Mouse (Mus musculus) right cerebral cortex, postnatal 4 days (tissue): Measurements from ENCODE around the gene Oxct2b.
"Not testable (repeated sequence)": the region's sequence is repeated elsewhere in the genome, so short reads cannot be mapped to it uniquely, and the experiment has no call there.

Experiments
- DNase-seq: peaks from one replicate; pipeline ENCODE4 v3.0.0-alpha.2; 2022

Oxct2b gene

DNA sequence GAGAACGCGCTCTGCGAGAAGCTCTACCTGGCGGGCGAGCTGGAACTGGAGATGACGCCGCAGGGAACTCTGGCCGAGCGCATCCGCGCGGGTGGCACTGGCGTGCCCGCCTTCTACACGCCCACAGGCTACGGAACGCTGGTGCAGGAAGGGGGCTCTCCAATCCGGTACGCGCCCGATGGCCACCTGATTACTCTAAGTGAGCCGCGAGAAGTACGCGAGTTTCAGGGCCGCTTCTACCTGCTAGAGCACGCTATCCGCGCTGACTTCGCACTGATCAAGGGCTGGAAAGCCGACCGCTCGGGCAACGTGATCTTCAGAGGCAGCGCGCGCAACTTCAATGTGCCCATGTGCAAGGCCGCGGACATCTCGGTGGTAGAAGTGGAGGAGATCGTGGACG is 574 bp downstream of the Oxct2b start:
- DNase-seq = peak; percentile 46

DNA sequence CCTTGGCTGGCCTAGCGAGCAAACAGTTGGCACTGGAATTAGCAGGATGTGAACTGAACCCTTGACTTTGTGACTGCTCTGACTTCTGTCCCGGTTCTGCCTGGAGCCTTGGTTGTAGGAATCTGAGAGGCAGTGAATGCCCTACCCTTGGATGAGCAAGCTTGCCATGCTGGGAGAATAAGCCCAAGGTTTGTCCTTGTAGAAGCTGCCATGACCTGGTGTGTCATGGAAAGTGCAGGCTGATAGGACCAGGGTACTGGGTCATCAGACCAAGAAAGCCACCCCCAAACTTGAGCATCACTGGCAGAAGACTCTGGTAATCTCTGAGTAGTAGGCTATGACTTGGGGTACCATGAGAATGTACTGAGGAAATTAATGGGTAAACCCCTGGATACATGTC is 5.2 kb downstream of the Oxct2b start:
- no peak for DNase-seq

DNA sequence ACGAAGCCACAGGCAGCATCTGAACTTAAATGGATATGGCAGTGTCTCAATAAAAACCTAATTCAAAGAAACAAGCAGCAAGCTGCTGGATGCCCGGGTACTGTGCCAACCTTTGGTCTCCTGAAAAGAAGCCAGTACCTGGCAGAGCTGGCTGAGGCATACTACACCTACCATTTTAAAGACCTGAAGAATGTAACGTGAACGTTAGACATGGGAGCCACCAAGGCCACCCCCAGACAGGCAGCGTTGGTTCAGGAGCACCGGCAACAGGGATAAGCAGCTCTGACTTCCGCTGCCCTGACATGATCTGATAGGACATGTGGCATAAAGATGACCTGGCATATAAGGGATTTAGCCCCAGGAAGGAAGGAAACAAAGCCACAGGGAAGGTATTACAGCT is 10.6 kb downstream of the Oxct2b start:
- no peak for DNase-seq

DNA sequence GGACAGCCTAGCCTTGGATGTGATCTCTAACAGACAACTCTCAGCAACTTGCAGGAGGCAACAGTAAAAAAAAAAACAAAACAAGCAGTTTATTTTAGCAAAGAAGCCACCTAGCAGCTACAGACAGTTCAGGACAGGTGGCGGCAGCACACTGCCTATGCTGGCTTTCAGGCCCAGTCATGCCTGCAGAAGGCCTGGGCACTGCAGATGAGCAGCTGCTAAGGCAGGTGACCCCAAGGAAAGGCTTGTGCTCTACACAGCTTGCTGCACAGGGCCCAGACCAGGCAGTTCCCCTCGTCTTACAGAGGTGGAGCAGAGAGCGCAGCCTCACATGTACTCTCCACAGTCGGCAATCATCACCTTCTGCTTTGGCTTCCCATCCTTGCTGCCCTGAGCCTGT is 11.0 kb downstream of the Oxct2b start:
- DNase-seq = no peak

DNA sequence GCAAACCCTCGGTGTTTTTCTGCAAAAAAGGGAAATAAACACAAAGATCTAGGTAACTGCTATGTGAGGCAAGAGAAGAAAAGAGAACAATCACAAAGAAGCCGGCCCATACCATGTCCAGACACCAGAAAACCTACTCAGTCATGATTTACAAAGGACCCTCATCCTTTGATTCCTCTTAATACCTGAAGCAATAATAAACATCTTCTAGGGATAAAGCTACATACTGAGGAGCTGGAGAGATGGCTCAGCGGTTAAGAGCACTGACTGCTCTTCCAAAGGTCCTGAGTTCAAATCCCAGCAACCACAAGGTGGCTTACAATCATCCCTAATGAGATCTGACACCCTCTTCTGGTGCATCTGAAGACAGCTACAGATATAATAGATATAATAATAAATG is 21.5 kb downstream of the Oxct2b start:
- DNase-seq = no peak

DNA sequence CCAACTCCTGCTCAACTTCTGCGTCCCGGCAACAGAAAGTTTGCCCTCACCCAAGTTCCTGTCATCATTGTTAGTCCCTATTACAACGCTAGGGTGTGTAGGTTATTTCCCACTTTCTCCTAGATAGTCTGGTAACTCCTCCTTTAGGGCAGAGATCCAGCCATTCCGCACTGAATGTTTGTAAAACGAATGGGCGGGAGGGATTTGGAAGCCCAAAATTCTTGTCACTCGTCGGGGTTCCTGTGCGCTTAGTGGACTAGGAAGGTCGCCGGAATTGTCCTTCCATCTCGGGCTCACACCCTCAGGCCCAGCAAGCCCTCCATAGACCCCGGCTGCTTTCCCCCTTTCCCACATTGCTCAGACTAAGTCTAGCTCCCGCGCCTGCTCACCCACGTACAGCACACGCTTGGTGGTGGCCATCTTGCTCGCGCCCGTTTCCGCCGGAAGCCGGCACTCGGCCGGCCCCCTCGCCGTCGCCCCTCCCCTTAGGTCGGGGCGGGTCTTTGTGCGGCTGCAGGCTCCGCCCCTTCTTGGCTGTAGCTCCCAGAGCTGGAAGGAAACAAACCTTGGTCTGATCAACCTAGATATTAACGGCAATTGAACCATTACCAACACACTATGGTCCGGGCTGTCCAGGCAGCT is 23.6 kb downstream of the Oxct2b start, which contains the start of gene Ppie:
Gene Ppie, minus strand, starts transcription at position 439 of the 642 bp plus-strand sequence.
- DNase-seq = peak; percentile 78

DNA sequence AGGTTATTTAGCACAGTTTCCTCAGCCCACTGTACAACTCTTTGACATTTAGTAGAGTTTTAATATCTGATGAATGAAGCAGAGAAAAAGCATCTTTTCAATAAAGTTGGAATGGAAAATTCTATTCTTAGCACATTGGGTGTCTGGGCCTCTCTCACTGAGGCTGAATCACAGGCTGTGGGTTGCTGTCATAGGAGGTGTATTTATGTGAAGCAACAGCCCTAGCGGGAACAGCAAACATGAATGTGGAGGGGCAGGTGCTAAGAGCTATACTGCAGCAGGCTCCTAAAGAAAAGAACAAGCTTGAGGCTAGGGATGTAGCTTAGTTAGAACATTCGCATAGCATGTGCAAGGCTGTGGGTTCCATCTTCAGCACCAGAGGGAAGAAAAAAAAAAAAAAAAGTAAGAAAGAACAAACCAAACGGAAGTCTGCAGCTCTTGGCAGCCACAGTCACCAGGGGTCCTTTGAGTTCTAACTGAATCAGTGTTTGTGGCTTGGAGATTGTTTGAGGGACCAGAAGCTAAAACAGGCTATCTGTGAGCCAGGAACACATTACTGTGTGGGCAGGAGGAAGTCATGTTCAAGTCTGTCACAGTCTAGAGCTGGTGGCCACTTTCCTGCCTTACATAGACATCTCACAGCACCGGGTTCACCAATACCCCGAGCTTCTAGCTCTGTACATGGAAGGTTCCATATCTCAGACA is 31.5 kb downstream of the Oxct2b start:
- DNase-seq = no peak

DNA sequence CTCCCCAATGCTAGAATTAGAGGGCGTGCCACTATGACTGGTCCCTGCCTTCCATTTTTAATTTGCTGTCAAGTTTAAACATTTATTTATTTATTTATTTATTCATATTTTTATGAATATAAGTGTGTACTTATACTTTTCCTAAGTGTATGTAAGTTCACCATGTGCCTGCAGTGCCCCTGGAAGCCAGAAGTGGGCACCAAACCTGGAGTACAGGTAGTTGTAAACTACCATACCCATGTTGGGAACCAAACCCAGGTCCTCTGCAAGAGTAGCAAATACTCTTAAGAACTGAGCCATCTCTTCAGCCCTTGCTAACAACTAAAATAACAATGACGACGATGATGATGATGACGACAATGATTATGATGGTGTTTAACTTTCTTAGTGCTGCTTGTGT is 35.9 kb downstream of the Oxct2b start:
- DNase-seq = no peak

DNA sequence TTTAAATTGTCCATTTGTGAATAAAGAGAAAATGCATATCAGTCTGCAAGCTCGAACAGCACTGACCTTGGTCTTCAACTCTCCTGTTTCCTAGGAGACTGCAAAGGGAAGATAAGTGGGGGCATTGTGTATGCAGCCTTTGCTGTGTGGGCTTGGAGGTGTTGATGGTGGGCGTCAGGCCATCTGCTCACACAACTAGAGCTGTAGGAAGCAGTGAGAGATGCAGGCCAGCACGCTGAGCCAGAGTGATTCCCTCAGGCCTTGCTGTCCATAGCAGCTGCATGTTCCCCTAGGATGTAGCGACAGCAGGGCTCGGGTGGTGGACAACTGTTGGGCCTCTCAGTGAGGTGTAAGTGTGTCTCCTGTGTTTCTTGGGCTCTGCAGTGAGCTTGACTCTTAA is 36.9 kb downstream of the Oxct2b start:
- peak; percentile 33 for DNase-seq

DNA sequence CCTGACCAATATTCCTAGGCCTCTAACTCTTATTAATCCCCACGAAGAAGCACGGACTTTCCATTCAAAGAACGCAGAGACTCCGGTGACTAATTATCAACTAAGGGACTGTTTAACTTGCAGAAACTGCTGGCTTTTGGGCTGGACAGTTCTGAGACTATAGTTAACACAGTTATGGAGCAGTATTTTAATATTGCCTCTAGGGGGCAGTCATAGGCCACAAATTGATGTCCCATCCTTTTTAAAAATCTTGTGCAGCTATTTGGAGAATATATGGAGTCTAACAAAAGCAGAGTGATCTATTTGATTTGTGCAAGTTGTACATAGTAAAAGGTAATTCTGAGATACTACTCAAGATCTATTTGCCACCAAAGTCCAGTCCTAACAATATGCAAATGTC is 38.9 kb downstream of the Oxct2b start:
- no peak for DNase-seq

DNA sequence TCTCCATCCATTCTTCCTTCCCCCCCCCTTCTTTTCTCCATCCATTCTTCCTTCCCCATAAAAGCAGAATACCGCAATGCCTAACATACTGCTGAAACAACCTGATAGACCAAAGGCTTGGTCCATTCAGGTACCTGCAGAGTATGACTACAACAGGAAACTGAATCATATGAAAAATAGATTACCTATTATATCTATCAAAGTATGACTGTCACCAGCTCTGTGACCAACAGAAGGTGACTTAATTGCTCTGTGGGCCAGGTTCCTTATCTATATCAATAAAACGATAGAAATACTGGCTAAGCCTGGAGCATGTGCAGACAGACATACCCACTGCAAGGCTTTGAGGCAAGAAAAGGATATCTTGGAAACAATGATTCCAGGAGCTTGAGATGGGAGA is 39.4 kb downstream of the Oxct2b start:
- no peak for DNase-seq

DNA sequence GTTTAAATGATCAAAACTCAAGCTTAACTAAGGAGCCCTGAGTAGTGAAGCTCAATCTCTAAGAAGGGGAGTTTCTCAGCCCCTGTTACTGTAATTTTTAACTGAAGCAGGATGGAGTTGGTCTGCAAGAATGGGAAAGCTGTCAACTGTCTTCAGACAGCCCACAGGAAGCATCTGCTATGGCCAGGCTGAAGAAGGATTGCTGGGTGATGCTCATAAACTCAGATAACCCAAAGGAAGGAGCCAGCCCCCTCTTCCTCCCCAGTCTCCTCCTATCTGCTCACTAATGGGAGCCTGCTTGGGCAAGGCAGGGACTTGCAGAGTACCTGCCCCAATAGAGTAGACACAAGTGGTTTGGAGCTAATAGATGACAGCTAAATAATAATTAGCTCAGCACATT is 39.8 kb downstream of the Oxct2b start:
- no peak for DNase-seq

DNA sequence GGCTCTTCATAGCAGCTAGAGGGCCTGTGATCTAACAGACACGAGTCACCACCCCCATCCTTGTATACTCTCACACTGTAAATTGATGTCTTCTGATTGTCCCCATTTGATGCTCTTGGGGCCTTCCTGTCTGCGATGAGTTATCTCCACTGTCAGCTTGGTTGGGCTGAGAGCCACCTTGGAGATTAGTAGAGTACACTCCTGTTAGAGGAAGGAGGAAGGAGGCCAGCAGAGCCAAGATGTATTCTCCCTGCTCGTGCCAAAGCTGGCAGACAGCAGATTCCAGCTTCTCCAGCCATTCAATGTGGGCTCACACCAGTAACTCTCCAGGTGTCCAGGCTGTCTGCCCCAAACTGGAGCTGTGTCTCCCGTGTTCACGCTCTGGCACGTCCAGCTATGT is 44.5 kb downstream of the Oxct2b start:
- DNase-seq = no peak

DNA sequence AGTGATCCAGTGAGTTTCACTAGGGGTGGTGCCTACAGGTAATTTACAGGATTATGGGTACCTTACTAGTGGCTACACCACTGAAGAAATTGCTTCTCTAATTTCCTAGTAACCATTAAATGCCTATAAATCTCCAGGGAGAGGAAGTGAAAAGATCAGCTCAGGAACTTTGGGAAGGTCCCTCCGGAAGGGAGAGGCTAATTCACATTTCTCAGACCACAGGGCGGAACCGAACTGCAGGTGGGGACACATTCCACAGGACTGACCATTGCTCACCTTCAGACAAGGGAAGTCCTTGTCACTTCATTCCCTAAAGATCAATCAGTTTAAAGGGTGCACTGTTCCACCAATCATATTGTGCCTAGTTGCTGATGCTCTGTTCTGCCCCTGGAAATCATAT is 45.2 kb downstream of the Oxct2b start:
- DNase-seq = not testable (repeated sequence)

DNA sequence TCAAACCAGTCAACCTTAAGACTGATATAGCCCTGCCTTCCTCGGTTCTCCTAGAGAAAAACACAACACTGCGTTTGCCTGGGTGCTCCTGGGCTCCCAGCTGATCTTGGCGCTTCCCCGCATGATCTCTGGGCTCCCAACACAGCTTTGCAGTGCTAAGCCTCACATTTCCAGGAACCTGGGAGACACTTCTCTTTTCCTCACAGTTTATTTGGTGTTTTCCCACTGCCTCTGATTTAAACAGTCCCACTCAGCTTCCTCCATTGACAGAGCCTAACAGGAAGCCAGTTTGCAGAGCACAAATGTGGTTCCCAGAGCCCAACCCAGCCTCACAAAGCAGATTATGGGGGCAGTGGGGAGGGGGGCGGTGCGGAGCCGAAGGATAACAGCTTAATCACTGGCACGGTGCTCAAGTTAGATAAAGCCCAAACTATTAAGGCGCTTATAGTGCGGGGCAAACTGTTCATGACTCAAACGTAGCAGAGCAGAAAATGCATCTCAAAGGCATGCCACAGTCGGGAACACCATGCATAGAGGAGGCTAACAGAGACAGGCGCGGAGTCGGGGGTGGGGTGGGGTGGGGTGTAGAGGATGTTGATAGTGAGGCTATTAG is 46.3 kb downstream of the Oxct2b start:
- no peak for DNase-seq

DNA sequence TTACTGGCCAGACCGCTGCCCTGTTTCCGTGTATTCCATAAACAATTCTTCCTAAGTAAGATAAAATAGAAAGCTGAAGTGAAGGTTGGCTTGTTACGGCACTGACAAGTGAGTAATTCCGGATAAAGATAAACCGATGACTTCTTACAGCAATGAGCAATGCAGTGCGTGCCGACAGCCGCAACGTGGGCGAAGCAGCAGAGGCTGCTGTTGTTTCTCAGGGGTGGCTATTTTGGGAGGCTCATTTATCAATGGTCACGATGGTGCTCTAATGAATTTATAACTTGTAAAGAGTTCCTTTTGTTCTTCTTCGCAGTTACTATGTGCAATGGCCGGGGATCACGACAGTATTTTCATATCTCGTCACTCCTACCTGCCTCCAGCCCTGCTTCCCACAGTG is 48.1 kb downstream of the Oxct2b start:
- no peak for DNase-seq
